Mouse (Mus musculus) hindbrain, embryonic 12.5 days (tissue): ENCODE results near the gene Ptpn3. TPM values are rescaled to one million over a fixed set of nuclear protein-coding genes. Genes with fewer than 3 reads are reported as not detected.
A peak's percentile ranks its signal among the peaks of the same experiment; 100 is the strongest.

Source experiments
- ATAC-seq: fragments of 200-750 bp; cut with Nextera tagmentation; 2 replicates; pipeline ENCODE4 v1.8.0; 2017; ENCODE audit warnings: moderate TSS enrichment; ENCODE audit not compliant: low FRiP score
- H3K27ac ChIP-seq: fragments of 300-500 bp; sonication (generic); 2 replicates; pipeline ENCODE4 v1.5.1; 2016; ENCODE audit warnings: mild to moderate bottlenecking
- H3K27me3 ChIP-seq: fragments of 300-500 bp; sonication (generic); 2 replicates; pipeline ENCODE4 v1.6.1; 2016; ENCODE audit warnings: mild to moderate bottlenecking
- H3K36me3 ChIP-seq: fragments of 300-500 bp; sonication (generic); 2 replicates; pipeline ENCODE4 v1.6.1; 2016; ENCODE audit warnings: mild to moderate bottlenecking
- H3K4me1 ChIP-seq: fragments of 300-500 bp; sonication (generic); 2 replicates; pipeline ENCODE4 v1.6.1; 2016
- H3K4me2 ChIP-seq: fragments of 300-500 bp; sonication (generic); replicated peaks from 2 replicates; pipeline ENCODE4 v1.6.1; 2016; ENCODE audit warnings: mild to moderate bottlenecking
- H3K4me3 ChIP-seq: fragments of 300-500 bp; sonication (generic); 2 replicates; pipeline ENCODE4 v1.5.1; 2016; ENCODE audit warnings: mild to moderate bottlenecking
- H3K9ac ChIP-seq: fragments of 300-500 bp; sonication (generic); 2 replicates; pipeline ENCODE4 v1.6.1; 2016; ENCODE audit warnings: mild to moderate bottlenecking, moderate library complexity
- H3K9me3 ChIP-seq: fragments of 300-500 bp; sonication (generic); replicated peaks from 2 replicates; pipeline ENCODE4 v1.6.1; 2016; ENCODE audit warnings: mild to moderate bottlenecking
- WGBS: fragments of 180-500 bp; shearing (Covaris S2); methylation state at CpG from one replicate; pipeline ENCODE4 v1.1.7; 2016; 5-methylcytosine and 5-hydroxymethylcytosine counted together
- polyA plus RNA-seq: library from polyadenylated mRNA; unstranded; fragments of >200 nt; fragmentation: Nextera tagmentation; extraction: Ambion mirVana; gene quantifications from 2 replicates; pipeline ENCODE4 v1.2.1, GENCODE M21; 2016

Gene Ptpn3
- polyA plus RNA-seq, 1 experiment from 2014 or later: 2.2 TPM

DNA sequence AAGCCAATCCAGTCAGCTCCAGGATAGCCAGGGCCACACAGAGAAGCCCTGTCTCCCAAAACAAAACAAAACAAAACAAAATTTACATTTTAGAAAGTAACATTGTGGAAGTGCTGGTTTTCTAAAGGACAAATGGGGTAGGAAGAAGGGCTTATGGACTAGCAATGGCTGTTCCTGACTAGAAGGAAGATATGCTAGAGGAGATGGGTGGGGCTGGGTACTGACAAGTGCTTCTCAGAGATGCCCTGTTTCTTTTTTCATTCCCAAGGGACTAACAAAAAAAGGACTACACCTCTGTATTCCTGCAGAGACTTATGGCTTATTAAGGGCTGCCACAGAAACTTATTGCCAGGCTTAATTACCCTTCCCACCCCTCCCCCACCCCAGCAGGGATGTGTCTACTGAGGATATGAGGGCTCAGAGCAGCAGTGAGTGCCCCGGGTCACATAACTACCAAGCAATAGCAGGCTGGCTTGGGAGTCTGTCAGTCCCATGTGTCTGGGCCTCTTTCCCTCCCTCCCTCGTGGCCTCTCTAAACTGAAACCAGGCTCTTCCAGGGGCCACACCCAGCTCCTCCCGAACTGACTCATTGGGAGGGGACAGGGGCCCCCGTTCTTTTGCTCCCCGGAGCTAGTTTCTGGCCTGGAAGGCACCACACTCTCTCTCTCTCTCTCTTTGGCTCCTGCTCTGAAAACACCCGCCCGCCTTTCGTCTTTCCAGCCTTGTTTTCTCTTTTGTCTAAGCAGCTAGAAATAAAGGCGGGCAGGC lies 148.4 kb downstream of the Ptpn3 start:
- no peak overlapping the region for H3K4me3 ChIP-seq
- peak; percentile 79 for ATAC-seq
- H3K27ac ChIP-seq: no peak overlapping the region
- 4% methylated on average over 9 of the region's 9 CpGs for WGBS
- H3K9ac ChIP-seq: 0 out of 2 replicates have a peak overlapping the region, but pooled peaks have one; percentile 27
- H3K27me3 ChIP-seq: no peaks in the 10 kb centered on the region; the same call in 1 of the 2 replicates
- H3K4me2 ChIP-seq: peak overlapping the region; percentile 30
- H3K36me3 ChIP-seq: no peaks in the 10 kb centered on the region
- H3K9me3 ChIP-seq: no peaks in the 10 kb centered on the region
- peaks cover 11% of the 10 kb centered on the region for H3K4me1 ChIP-seq

- Histone ChIP-seq H3K4me1 (peaks cover 2% of the 10 kb centered on the region), H3K27ac (no peak overlapping the region), H3K36me3 (no peaks in the 10 kb centered on the region), H3K4me2 (no peak overlapping the region), H3K9me3 (no peaks in the 10 kb centered on the region), H3K9ac (no peak overlapping the region), H3K27me3 (peaks cover 11% of the 10 kb centered on the region), H3K4me3 (no peak overlapping the region)
- 68% methylated on average over 3 of the region's 3 CpGs for WGBS
- ATAC-seq: no peak
These were observed 153.5 kb downstream of the Ptpn3 start for GRCm38 (mm10) chr4:57148182-57148581.

GRCm38 (mm10) chr4:57143026-57143937 lies 158.4 kb downstream of the Ptpn3 start, which contains the start of gene Epb41l4b:
TSS of gene Epb41l4b (minus strand) at chr4:57143437.
- peak within 1 kb of the TSS; percentile 49; the same call in 1 of the 2 replicates for H3K27ac ChIP-seq
- peak; percentile 86 for ATAC-seq
- H3K27me3 ChIP-seq: peaks cover 42% of the 10 kb centered on the region
- peaks cover 18% of the 10 kb centered on the region for H3K4me1 ChIP-seq
- H3K36me3 ChIP-seq: no peaks in the 10 kb centered on the region
- under 1% methylated on average over 84 of the region's 142 CpGs for WGBS
- H3K9me3 ChIP-seq: no peaks in the 10 kb centered on the region
- H3K4me2 ChIP-seq: peak within 1 kb of the TSS; percentile 84
- H3K9ac ChIP-seq: peak within 1 kb of the TSS; percentile 68
- peak within 1 kb of the TSS; percentile 68 for H3K4me3 ChIP-seq

DNA sequence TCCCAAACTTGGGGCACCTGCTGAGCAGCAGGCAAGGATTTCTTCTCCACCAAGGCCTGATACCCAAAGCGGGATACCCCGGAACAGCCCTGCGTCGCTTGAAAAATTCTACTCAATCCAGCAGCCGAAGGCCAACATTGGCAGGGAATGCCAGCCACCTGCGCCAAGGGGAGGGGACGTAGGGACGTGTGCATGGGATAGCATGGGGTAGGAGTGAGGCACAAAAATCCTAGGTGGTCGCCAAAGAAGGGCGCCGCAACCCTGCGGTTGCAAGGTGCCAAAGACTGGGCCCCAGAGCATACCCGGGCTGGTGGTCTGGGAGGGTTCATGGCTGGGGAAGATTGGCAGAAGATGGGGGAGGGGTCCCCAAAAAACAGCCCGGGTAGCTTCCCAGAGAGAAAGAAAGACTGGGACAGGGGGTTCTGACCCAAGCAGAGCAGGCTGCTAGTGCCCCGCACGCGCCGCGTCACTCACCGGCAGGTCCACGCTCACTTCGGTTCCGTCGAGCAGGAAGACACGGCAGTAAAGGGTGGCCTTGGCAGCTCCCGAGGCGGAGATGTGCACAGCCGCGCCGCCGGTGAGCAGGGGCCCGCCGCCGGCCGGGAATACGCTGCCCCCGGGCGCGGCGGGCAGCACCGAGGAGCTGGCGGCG lies 159.1 kb downstream of the Ptpn3 start:
- H3K9me3 ChIP-seq: no peaks in the 10 kb centered on the region
- peak; percentile 55 for ATAC-seq
- peak overlapping the region; percentile 84 for H3K4me2 ChIP-seq
- H3K4me1 ChIP-seq: peaks cover 20% of the 10 kb centered on the region
- no peaks in the 10 kb centered on the region for H3K36me3 ChIP-seq
- H3K27me3 ChIP-seq: peaks cover 42% of the 10 kb centered on the region
- H3K27ac ChIP-seq: no peak overlapping the region
- H3K9ac ChIP-seq: peak overlapping the region; percentile 68
- H3K4me3 ChIP-seq: peak overlapping the region; percentile 68
- WGBS: 3% methylated on average over 25 of the region's 43 CpGs

- Histone ChIP-seq H3K4me1 (peaks cover 20% of the 10 kb centered on the region), H3K36me3 (no peaks in the 10 kb centered on the region), H3K27ac (no peak overlapping the region), H3K9me3 (no peaks in the 10 kb centered on the region), H3K4me2 (peak overlapping the region; percentile 84), H3K27me3 (peaks cover 42% of the 10 kb centered on the region), H3K9ac (peak overlapping the region; percentile 68), H3K4me3 (peak overlapping the region; percentile 68)
- WGBS: 6% methylated on average over 26 of the region's 26 CpGs
- 0 out of 2 replicates have a peak, but pooled peaks have one; percentile 10 for ATAC-seq
These were observed 159.7 kb downstream of the Ptpn3 start for GRCm38 (mm10) chr4:57141908-57142361.

GRCm38 (mm10) chr4:57140992-57141717 lies 160.5 kb downstream of the Ptpn3 start:
- Histone ChIP-seq H3K36me3 (no peaks in the 10 kb centered on the region), H3K27me3 (peaks cover 42% of the 10 kb centered on the region), H3K9ac (peak overlapping the region; percentile 68; the same call in 1 of the 2 replicates), H3K4me2 (peak overlapping the region; percentile 84), H3K4me1 (peaks cover 20% of the 10 kb centered on the region), H3K9me3 (no peaks in the 10 kb centered on the region), H3K4me3 (peak overlapping the region; percentile 68), H3K27ac (no peak overlapping the region)
- 23% methylated on average over 15 of the region's 15 CpGs for WGBS
- no peak for ATAC-seq

Other genes with a start within 250 kb of the Ptpn3 start
- 1.5 and 2.0 TPM in 2 replicates for gene Epb41l4b, start 158.4 kb downstream of the Ptpn3 start, polyA plus RNA-seq
- 6.0 and 6.4 TPM in 2 replicates for gene Palm2, start 132.4 kb upstream of the Ptpn3 start, polyA plus RNA-seq